Mouse (Mus musculus) kidney, postnatal 25 days (tissue): ENCODE measurements around the gene Yy1.
A peak's percentile ranks its signal among the peaks of the same experiment; 100 is the strongest.

Source experiments
- DNase-seq, 2 experiments: peaks; one replicate each; pipeline ENCODE4 v3.0.0; 2021; ENCODE audit warnings: mixed read lengths in 2 of 2

The Yy1 gene

DNA sequence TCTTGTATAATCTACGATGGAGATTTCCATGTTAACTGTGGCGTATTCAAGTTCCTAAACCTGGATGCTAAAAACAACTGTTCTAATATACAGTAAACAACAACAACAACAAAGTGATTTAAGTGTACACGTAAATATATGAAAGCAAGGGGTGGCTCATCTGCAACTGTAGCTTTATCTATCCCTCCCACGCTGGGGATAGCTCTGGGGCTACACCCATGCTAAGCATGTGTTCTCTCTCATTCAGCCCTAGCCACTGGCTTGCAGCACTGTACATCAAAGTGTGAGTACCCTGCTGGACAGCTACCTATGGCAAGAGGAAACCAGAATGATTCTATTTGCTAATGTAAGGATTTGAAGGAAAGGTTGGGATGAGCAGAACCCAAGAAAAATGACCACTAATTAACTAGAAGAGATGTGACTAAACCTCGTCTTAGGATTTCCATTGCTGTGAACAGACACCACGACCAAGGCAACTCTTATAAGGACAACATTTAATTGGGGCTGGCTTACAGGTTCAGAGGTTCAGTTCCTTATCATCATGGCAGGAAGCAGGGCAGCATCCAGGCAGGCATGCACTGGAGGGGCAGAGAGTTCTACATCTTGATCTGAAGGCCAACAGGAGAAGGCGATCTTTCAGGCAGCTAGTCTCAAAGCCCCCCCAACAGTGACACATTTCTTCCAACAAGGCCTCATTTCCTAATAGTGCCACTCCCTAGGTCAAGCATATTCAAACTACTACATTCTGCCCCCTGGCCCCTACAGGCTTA lies 12.5 kb upstream of the Yy1 start:
- DNase-seq: no peak

DNA sequence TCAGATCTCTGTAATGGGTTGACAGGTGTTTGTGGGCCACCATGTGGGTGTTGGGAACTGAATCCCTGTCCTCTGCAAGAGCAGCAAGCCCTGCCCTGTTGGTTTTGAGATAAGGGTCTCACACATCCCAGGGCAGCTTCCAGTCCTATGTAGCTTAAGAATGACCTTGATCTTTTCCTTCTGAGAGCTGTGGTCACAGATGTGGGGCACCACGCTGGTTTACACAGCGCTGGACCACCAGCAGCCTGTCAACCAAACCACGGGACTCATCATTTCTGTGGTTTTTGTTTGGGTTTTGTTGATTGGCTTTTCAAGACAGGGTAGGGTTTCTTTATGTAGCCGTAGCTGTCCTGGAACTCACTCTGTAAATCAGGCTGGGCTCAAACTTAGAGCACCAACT lies 7.6 kb upstream of the Yy1 start:
- DNase-seq: no peak

DNA sequence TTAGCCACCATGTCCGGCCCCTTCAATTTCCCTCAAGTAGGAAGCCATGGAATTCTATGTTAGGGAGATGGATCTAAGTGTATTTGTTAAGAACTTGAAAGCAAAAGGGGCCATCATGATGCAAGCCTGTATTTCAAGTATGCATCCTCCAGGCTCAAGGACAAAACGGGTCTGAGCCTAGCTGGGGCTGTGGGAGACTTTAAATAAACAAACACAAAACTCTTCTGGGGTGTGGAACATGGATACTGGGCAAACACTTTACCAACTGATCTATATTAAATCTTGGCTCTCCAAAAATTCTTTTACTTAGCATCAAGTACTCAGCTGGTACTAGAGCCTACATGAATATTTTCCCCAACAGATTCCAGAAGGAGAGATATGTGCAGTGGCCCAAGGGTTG lies 5.4 kb upstream of the Yy1 start:
- DNase-seq: no peak

DNA sequence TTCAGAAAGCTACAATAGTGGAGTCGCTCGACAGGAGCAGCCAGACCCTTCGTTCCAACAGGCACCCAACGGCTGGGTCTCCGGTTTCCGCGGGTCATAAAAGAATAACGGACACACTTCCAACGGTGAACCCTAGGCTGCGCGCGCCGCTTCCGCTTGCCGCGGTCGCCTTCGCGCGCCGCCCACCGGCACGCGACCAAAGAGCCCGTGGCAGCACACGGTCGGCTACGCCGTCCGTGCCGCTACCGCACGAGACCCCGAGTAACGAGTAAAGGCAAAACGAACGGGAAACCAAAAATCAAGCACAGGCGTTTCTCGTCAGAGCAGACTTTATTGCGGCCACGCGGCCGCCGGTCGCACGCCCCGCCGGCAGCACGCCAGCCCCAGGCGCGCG lies 624 bp upstream of the Yy1 start:
- peak; percentile 86 to 91 for DNase-seq

DNA sequence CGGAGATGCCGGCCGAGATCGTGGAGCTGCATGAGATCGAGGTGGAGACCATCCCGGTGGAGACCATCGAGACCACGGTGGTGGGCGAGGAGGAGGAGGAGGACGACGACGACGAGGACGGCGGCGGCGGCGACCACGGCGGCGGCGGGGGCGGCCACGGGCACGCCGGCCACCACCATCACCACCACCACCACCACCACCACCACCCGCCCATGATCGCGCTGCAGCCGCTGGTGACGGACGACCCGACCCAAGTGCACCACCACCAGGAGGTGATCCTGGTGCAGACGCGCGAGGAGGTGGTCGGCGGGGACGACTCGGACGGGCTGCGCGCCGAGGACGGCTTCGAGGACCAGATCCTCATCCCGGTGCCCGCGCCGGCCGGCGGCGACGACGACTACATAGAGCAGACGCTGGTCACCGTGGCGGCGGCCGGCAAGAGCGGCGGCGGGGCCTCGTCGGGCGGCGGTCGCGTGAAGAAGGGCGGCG lies 724 bp downstream of the Yy1 start:
- peak; percentile 10 to 63 for DNase-seq

DNA sequence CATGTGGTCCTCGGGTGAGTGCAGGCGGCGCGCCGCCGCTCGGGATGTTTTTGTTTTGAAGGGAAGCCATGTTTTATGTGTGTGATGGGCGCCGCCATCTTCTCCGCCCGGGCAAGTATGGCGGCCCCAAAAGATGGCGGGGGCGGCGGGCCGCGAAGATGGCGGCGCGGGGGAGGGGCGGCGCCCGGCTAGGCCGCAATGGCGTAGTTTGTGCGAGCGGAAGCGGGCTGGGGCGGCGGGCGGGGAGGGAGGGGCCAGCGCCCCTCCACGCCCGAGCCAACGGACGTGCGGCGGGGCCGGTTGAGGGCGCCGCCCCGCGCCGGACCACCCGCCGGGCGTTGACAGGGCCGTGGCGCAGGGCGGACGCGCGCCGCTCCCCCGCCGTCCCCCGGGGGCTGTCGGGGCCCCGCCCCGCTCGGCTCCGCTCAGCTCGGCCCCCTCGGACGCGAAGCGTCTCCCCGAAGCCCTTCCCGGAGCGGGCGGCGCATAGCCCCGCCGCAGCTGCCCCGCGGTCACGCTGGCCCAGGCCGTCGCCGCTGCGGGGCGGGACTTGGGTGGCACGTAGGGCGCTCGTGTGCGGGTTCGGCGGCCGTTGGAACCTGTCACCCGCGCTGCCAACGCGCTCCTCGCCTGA lies 1.4 kb downstream of the Yy1 start:
- peak; percentile 84 to 92 for DNase-seq

DNA sequence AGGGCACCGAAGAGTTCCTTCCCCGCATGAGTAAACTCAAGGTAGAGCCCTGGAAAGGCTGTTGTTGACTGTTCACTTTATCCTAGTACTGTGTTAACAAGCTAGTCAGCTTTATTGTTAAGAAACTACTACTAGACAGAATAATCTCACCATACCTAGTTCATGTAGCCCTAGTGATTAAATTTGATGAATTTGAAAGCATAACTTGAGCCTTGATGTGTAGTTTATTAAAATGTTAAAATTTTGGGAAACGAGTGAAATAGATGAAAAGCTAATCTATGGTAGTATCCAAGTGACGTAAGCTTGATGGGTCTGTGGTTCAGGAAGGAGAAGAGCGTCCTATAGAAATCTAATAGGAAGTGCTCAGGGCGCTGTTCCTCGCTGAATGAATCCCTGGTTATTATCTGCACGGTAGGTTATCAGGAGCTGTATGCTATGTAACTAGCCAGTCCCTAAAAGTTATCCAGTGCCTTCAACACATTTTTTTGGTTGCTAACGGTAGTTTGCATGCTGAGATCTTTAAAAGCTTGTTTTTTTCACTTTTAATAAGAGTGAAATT lies 2.3 kb downstream of the Yy1 start:
- DNase-seq: no peak

DNA sequence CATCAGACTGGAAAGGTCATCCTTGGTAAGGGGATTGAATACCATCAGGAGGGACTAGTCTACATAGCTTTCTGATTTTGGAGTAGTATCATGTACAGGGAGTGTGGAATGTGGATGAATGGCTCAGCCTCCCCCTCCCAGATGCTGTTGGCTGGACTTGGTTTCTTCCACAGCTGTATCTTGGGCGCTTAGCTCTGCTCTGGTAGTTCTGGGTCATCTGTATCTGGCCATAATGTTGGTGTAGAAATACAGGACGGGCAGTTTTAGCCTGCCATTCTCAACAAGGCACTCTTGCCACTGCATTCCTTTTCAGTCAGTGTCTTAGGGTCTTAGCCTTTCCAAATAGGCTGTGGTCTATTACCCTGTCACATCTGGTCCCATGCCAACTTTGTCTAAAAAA lies 8.8 kb downstream of the Yy1 start:
- no peak for DNase-seq

DNA sequence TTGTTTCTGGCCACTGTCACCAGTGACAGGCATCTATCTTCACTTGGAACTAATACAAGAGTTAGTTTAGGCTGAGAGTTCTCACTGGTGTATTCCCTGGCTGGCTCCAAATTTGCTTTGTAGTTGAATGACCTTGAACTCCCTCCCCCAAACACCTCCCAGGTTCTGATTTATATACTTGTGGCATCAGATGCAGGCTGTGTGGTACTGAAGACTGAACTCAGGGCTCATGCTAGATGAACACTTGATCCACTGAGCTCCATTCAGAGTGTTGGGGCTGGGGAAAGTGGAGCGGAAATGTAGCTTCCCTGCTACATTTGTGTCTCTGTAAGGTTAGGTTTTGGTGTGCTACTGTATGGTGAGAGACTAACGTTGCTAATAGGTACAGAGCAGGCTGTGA lies 11.6 kb downstream of the Yy1 start:
- DNase-seq: no peak

DNA sequence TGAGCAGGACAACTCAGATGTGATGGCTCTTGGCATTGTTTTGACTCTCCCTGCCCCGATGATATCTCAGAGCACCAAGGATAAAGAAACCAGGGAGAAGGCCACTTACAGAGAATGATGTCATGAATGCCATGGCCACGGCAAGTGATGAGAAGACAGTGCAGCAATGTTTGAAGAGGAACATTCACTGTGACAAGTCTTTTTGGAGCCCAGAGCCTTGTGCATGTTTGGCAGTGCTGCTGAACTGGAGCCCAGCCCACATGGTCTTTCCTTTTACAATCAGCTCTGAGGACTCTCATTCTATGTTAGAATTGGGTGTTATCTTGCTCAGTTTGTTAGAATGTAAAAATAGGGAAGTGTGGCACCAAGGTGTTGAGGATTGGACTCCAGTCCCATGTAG lies 15.7 kb downstream of the Yy1 start:
- DNase-seq: no peak

DNA sequence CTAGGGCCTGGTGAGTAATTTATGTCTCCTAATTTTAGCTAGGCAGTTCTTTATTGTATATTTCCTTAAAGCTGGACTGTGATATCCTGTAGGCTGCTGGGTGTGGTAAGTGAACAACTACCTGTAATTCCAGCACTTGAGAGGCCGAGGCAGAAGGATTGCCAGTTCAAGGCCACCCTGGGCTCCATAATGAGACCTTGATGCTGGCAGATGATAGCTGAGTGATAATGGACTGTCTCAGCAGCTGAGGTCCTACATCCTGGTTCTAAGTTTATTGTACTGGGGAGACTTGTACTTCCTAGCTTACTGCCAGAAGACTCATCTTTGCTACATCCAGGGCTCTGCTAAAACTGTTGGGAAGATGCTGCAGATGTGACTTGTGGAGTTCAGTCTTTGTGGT lies 17.0 kb downstream of the Yy1 start:
- no peak for DNase-seq

DNA sequence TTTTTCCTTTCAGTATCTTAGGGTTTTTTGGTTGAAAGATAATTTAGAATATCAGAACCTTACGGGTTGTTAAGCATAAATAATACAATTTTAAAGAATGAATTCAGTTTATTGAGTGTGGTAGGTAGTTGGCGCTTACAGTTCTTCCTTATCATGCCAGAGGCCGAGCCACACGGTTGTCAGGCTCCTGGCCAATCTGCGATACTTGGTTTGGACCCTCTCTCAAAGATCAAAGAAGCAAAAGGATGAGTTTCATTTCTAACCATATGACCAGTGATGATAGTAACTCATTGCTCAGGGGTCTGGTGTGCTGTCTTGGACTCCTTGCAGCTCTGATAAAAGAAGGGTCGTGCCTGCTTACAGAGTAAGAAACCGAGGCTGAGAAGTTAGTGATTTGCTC lies 17.5 kb downstream of the Yy1 start:
- DNase-seq: no peak

DNA sequence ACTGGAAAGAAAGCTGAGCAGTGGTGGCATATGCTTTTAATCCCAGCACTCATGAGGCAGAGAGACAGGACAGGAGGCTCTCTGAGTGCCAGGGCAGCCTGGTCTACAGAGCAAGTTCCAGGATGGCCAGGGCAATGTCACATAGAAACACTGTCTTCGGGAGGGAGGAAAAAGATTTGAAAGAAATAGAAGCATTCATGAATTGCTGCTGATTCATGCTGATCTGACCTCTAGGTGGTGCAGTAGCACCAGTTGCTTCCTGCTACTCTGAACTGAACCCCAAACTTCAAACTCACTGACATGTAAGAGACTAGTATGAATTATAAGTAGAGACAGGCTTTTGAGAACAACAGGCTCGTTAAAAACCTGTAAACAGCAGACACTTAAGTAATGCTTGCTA lies 18.4 kb downstream of the Yy1 start:
- DNase-seq: peak; percentile 31 to 59

DNA sequence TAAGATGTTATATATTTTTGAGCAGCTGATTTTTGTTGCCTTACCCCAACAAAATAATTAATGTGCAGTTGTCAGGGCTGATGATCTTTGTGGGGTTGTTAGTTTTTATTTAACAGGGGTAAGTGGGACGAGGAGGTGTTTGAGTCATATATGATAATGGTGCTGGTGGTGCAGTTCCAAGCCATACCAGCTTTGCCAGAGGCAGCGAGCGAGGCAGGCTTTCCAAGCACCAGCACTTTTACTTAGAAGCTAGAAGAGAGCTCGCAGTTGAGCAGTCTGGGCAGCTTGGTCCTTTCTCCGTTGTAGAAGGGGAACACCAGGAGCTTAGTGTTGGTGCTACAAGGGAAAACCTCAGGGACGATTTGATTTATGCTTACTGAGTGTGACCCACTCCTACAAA lies 19.7 kb downstream of the Yy1 start:
- DNase-seq: no peak

DNA sequence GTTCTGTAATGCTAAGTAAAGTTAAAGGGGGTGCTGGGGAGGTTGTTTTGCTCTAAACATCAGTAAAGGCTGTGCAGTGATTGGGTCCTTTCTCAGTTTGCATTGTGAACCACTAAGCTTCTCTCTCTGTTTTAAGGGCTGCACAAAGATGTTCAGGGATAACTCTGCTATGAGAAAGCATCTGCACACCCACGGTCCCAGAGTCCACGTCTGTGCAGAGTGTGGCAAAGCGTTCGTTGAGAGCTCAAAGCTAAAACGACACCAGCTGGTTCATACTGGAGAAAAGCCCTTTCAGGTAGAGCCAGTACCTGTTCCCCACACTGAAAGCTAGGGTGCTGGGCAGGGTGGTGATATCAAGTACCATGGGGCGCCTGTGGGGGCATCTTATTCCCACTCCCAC lies 21.7 kb downstream of the Yy1 start:
- no peak for DNase-seq

DNA sequence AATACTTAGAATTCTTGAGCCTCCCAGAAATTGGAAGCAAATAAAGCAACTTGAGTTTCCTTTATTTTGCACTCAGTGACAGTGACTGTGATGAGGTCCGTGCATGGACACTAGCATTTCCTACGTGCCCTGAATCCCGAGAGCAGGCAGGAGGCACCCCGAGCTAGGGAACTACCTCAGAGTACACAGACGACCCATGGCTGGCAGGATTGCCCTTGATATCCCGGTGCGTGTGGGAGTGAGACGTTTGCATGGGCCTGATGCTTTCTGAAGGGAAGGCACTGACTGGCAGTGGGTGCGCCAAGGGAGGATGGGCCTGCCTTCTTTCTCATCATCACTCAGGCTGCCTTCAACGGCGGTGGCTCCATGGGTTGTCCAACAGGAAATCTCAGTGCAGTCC lies 23.8 kb downstream of the Yy1 start:
- peak in 1 of 2 experiments; percentile 28 for DNase-seq

DNA sequence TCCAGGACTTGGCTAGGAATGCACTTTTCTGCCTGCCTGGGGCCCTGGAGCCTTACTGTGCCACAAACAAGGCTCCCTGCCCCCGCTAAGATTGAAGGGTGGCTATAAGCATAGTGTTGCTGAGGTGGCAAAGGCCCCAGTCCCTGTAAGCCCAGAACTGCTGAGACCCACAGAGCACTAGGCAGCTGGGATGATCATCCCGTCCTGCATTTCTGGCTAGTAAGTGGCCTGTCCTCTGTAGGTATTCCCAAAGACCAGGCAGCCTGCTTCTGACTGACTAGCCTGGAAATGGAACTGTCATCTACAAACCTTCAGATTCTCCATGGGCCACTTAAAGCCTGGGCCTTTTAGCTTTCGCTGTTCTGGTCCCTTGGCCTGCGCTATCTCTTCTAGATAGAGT lies 27.7 kb downstream of the Yy1 start:
- no peak for DNase-seq

DNA sequence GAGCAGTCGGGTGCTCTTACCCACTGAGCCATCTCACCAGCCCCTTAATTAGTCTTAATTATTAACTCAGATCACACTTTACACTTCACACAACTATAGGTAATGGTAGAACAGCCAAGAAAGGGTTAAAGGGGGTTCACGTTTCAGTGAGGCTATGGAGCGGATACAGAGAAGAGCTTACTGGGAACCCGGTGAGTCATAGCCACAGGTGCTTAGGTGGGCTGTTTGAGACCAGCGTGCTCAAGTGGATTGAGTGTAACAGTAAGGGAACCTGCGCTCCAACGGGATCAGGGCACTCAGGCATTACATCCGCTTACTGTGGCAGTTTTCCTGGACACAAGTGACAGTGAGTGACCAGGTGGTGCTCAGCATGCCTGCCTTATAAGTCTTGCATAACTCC lies 30.3 kb downstream of the Yy1 start:
- peak in 1 of 2 experiments; percentile 31 for DNase-seq

DNA sequence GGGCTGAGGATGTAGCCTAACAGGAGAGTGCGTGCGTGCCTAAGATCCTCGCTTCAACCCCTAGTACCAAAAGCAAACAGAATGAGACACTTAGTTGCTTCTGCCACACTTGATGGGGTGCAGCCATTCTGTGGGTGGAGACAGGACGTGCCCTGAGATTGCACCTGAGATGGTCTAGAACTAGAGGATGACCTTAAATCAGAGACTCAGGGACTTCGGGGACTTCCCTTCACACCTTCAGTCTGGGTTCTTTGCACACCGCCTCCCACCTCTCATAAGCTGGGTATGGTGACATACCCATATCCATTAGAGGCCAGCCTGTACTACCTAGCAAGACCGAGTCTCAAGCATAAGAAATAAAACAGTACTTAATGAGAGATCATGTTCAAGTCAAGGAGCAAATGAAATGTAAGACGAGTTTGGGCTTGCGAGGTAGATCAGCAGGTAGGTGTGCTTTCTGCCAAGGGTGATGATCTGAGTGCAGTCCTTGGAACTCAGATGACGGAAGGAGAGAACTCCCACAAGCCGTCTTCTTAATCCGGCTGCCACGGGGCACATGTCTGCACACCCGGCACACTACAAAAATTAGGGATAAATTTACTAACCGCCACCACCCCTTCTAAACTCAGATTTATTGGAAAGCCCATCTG lies 31.6 kb downstream of the Yy1 start:
- DNase-seq: no peak

DNA sequence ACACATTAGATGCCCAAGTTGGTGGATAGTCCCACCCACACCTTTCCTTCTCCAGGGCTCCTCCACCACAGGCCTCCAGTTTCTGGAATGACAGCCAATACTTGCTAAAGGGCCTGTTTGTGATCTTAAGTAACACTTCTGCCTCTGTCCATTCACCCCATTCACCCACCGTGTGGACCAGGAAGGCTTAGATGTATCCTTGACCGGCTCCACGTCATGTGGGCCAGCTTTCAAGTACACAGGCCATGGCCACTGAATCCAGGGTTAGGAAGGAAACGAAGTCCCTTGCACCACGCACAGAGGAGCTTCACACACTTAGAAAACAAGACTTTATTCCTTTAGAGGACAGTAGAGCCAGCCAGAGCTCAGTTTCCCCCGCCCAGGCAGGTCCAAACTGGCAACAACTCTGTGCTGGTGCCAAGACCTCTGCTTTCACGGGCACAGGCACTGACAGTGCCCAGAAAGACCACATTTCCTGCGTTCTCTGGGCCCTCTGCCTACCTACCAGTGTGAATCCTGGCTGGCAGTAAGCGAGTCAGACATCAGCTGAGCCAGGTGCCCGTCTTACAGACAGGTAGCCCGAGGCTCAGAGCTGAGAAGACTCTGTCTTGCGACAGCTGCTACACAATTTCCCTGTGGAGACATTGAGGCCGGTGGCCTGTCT lies 32.9 kb downstream of the Yy1 start:
- DNase-seq: no peak

DNA sequence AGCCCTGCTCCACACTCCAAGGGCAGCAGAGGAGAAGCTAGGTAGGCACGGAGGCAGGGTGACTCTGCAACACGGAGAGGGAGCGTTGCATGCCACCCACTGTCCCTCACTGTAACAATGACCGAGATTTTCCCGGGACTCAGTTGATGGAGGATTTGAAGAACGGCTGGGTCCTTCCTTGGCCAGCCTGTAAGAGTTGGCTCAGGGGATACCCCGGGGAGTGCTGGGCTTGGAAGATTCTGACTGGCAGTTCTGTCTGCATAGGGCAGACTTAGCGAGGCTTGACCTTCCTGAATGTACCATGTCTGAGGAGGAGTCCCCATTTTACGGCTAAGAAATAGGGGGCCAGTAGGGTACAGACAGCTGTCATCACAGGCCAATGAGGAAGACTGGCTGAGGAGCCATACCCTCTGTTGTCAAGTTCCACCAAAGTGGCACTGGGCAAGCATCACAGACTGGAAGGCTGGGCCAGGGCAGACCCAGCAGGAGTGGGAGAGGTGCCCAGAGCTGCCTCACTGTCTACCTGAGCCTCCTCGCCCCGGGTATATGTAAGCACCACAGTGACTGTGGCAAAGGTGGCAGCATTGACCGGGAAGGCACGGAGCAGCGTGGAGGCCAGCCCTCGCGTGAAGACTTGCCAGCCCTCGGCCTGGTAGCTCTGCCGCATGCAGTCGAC lies 33.6 kb downstream of the Yy1 start:
- no peak for DNase-seq

DNA sequence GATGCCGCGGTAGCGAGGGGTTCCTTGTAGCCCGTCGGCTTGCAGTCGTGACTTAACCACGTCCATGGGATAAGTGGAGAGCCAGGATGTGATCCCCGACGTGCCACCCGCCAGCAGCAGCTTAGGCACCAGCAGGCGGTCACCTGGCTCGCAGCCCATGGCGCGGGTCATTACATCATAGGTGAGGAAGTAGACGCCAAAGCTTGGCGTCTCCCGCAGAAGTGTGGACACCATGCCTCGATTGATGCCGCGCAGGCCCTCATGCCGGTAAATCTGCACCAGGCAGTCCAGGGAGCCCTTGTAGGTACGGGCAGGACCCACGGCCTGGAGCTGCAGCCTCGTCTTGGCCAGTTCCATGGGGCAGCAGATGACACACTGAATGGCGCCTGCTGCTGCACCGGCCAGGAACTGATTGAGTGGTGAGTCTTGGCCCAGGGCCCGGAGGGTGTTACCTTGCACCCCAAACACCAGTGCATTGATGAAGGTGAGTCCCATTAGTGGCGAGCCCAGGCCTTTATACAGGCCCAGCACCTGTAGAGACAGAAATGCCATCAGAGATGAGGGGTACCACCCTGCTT lies 34.3 kb downstream of the Yy1 start:
- no peak for DNase-seq
